Mouse (Mus musculus) G1E-ER4 (cell line): Measurements from ENCODE around the gene Col6a4. TPM values are rescaled to one million over a fixed set of nuclear protein-coding genes. Genes with fewer than 3 reads are reported as not detected.

Experiments
- GATA1 ChIP-seq: IDR thresholded peaks from one replicate; pipeline ENCODE4 v1.8.0; 2012; ENCODE audit warnings: low read length, inconsistent platforms
- polyA plus RNA-seq: library from polyadenylated mRNA; stranded (reverse); fragments of >175 nt; gene quantifications from 2 replicates; pipeline ENCODE4 v1.2.3, GENCODE M21; 2012

The Col6a4 gene
- polyA plus RNA-seq: not detected in 2 replicates

- no peak for TF ChIP-seq GATA1
These were observed at the start of gene Col6a4 for GRCm38 (mm10) chr9:106096683-106097082. Col6a4 (minus strand) TSS chr9:106096783.

GRCm38 (mm10) chr9:106145582-106145981 is 49.0 kb upstream of the Col6a4 start:
- no peak for TF ChIP-seq GATA1

- no peak for TF ChIP-seq GATA1
These were observed 47.6 kb upstream of the Col6a4 start for GRCm38 (mm10) chr9:106144176-106144575.

- TF ChIP-seq GATA1: no peak
These were observed 45.4 kb upstream of the Col6a4 start for GRCm38 (mm10) chr9:106141955-106142354.

GRCm38 (mm10) chr9:106139763-106140162 is 43.2 kb upstream of the Col6a4 start:
- TF ChIP-seq GATA1: no peak

GRCm38 (mm10) chr9:106137671-106138216 is 41.2 kb upstream of the Col6a4 start:
- no peak for TF ChIP-seq GATA1

- TF ChIP-seq GATA1: no peak
These were observed 33.7 kb upstream of the Col6a4 start for GRCm38 (mm10) chr9:106130250-106130649.

GRCm38 (mm10) chr9:106129072-106129471 is 32.5 kb upstream of the Col6a4 start:
- TF ChIP-seq GATA1: no peak

- no peak for TF ChIP-seq GATA1
These were observed 30.2 kb upstream of the Col6a4 start for GRCm38 (mm10) chr9:106126786-106127251.

- no peak for TF ChIP-seq GATA1
These were observed 27.0 kb upstream of the Col6a4 start for GRCm38 (mm10) chr9:106123599-106123998.

- no peak for TF ChIP-seq GATA1
These were observed 22.5 kb upstream of the Col6a4 start for GRCm38 (mm10) chr9:106119075-106119474.

- TF ChIP-seq GATA1: no peak
These were observed 19.3 kb upstream of the Col6a4 start for GRCm38 (mm10) chr9:106115801-106116424.

- no peak for TF ChIP-seq GATA1
These were observed 16.3 kb upstream of the Col6a4 start for GRCm38 (mm10) chr9:106112770-106113423.

GRCm38 (mm10) chr9:106106241-106106640 is 9.7 kb upstream of the Col6a4 start:
- TF ChIP-seq GATA1: no peak

- no peak for TF ChIP-seq GATA1
These were observed 7.8 kb upstream of the Col6a4 start for GRCm38 (mm10) chr9:106104401-106104800.

GRCm38 (mm10) chr9:106101166-106101565 is 4.6 kb upstream of the Col6a4 start:
- no peak for TF ChIP-seq GATA1

GRCm38 (mm10) chr9:106100262-106100661 is 3.7 kb upstream of the Col6a4 start:
- no peak for TF ChIP-seq GATA1
